9 mouse cellular contexts compared by ENCODE assay signal in genomic region chr2:32779131-32779530, GRCm38 (mm10). TPM values are rescaled to one million over a fixed set of nuclear protein-coding genes. Genes with fewer than 3 reads are reported as not detected.
DNase-seq lines count a peak whose midpoint lies in the region; ATAC-seq and TF ChIP-seq lines count a peak whose summit lies in the region.
"Had no signal": no experiment of that assay in that cellular context is flagged by ENCODE, and none has a peak within 500 bp of the region (broad histone marks: within the 10 kb centered on the region; RNA-seq: fewer than 3 reads in every experiment).

No protein-coding gene starts in this region.

- no peak overlapping the region for H3K27ac ChIP-seq in midbrain, embryonic 11.5 days (ENCODE audit: low read depth, low read length)
- no peak overlapping the region for H3K27ac ChIP-seq in midbrain, embryonic 16.5 days (ENCODE audit: low read length)
- no peak overlapping the region for H3K27ac ChIP-seq in embryonic facial prominence, embryonic 14.5 days (replicated peaks; ENCODE audit: low read depth, low read length)

- no peak overlapping the region for H3K9ac ChIP-seq in midbrain, embryonic 11.5 days (ENCODE audit: low read length)
- H3K9ac ChIP-seq in midbrain, embryonic 16.5 days (ENCODE audit: low read depth, low read length), result no peak overlapping the region
- H3K9ac ChIP-seq in embryonic facial prominence, embryonic 14.5 days (ENCODE audit: low read depth, low read length), result no peak overlapping the region

- no peak for TF ChIP-seq POLR2A in lung, adult 2 months (IDR thresholded peaks at IDR 0.05; ENCODE audit: borderline replicate concordance, extremely low read depth, low read depth, low read length)

- H3K4me3 ChIP-seq in midbrain, embryonic 11.5 days (ENCODE audit: low read depth, low read length), result no peak overlapping the region
- H3K4me3 ChIP-seq in midbrain, embryonic 16.5 days (ENCODE audit: low read depth, low read length), result no peak overlapping the region
- H3K4me3 ChIP-seq in embryonic facial prominence, embryonic 14.5 days (ENCODE audit: low read depth, low read length), result no peak overlapping the region
- H3K4me3 ChIP-seq in lung, adult 2 months (replicated peaks; ENCODE audit: extremely low read depth, low read depth, low read length), result no peak overlapping the region
- H3K4me3 ChIP-seq: myocyte had no signal

- 9% methylated on average over 8 of the region's 8 CpGs for WGBS in midbrain, embryonic 11.5 days
- WGBS in midbrain, embryonic 16.5 days, result 17% methylated on average over 8 of the region's 8 CpGs
- 22% methylated on average over 8 of the region's 8 CpGs for WGBS in embryonic facial prominence, embryonic 14.5 days
- 11% methylated on average over 8 of the region's 8 CpGs for WGBS in lung, adult 2 months

- H3K4me1 ChIP-seq in midbrain, embryonic 11.5 days (ENCODE audit: control insufficient read depth, insufficient read depth, low read length), result peaks cover 12% of the 10 kb centered on the region; the same call in 1 of the 2 replicates
- H3K4me1 ChIP-seq in midbrain, embryonic 16.5 days (ENCODE audit: control insufficient read depth, insufficient read depth, low read length), result peaks cover 14% of the 10 kb centered on the region
- H3K4me1 ChIP-seq in embryonic facial prominence, embryonic 14.5 days (ENCODE audit: control insufficient read depth, insufficient read depth, low read length), result peaks cover 8% of the 10 kb centered on the region
- H3K4me1 ChIP-seq in lung, adult 2 months (ENCODE audit: control insufficient read depth, insufficient read depth, low read length), result peaks cover 3% of the 10 kb centered on the region

- no peaks in the 10 kb centered on the region for H3K27me3 ChIP-seq in midbrain, embryonic 11.5 days (ENCODE audit: control insufficient read depth, insufficient read depth, low read length)
- H3K27me3 ChIP-seq in midbrain, embryonic 16.5 days (ENCODE audit: control insufficient read depth, insufficient read depth, low read depth, low read length), result no peaks in the 10 kb centered on the region
- no peaks in the 10 kb centered on the region for H3K27me3 ChIP-seq in embryonic facial prominence, embryonic 14.5 days (replicated peaks; ENCODE audit: control insufficient read depth, insufficient read depth, low read length)

- no peak for ATAC-seq in midbrain, embryonic 11.5 days (ENCODE audit: low FRiP score)
- no peak for ATAC-seq in midbrain, embryonic 16.5 days
- ATAC-seq in embryonic facial prominence, embryonic 14.5 days (ENCODE audit: low read depth), result no peak

- no peaks in the 10 kb centered on the region for H3K9me3 ChIP-seq in midbrain, embryonic 11.5 days (ENCODE audit: control insufficient read depth, low read length)
- H3K9me3 ChIP-seq in midbrain, embryonic 16.5 days (replicated peaks; ENCODE audit: control insufficient read depth, low read length, poor library complexity, severe bottlenecking), result no peaks in the 10 kb centered on the region
- no peaks in the 10 kb centered on the region for H3K9me3 ChIP-seq in embryonic facial prominence, embryonic 14.5 days (ENCODE audit: control insufficient read depth, low read length)

- DNase-seq in midbrain, embryonic 11.5 days (ENCODE audit: low spot score, missing footprints), result peak; percentile 90
- DNase-seq in adrenal gland, postnatal 25 days, result peak; percentile 65
- peak; percentile 44 for DNase-seq in embryonic facial prominence, embryonic 14.5 days (ENCODE audit: low spot score)
- DNase-seq in kidney, adult 9 months, result peak; percentile 55
- DNase-seq in lung, adult 2 months, result peak; percentile 66
- DNase-seq in skeletal muscle tissue, adult 2 months (ENCODE audit: low read depth, low spot score), result peak; percentile 52
- no peak for DNase-seq in MN1 (ENCODE audit: low spot score)

- no peaks in the 10 kb centered on the region for H3K36me3 ChIP-seq in midbrain, embryonic 11.5 days (ENCODE audit: control insufficient read depth, insufficient read depth, low read length)
- no peaks in the 10 kb centered on the region for H3K36me3 ChIP-seq in midbrain, embryonic 16.5 days (ENCODE audit: control insufficient read depth, insufficient read depth, low read length)
- H3K36me3 ChIP-seq in embryonic facial prominence, embryonic 14.5 days (ENCODE audit: control insufficient read depth, insufficient read depth, low read length), result no peaks in the 10 kb centered on the region; the same call in 1 of the 2 replicates

- H3K4me2 ChIP-seq in midbrain, embryonic 11.5 days, result no peak overlapping the region
- H3K4me2 ChIP-seq in midbrain, embryonic 16.5 days (ENCODE audit: low read length), result no peak overlapping the region
- H3K4me2 ChIP-seq in embryonic facial prominence, embryonic 14.5 days (ENCODE audit: low read depth, low read length), result no peak overlapping the region

- peak; percentile 94 for TF ChIP-seq CTCF in lung, adult 2 months (IDR thresholded peaks at IDR 0.05; ENCODE audit: insufficient read depth, low read length)

RNA-seq across cellular contexts. Expression of gene Ptrh1, which starts 3.5 kb away (rescaled TPM):
- 3.2 and 3.9 TPM in 2 replicates for polyA plus RNA-seq in midbrain, embryonic 11.5 days (2014; fragmentation: Nextera tagmentation; extraction: Ambion mirVana)
- polyA plus RNA-seq in midbrain, embryonic 16.5 days (2015; fragmentation: Nextera tagmentation; extraction: Ambion mirVana), result 4.9 and 5.0 TPM in 2 replicates
- 5.7 and 5.9 TPM in 2 replicates for total RNA-seq in adrenal gland, postnatal 25 days (2021)
- 5.2 and 5.8 TPM in 2 replicates for polyA plus RNA-seq in embryonic facial prominence, embryonic 14.5 days (2014; fragmentation: Nextera tagmentation; extraction: Ambion mirVana)
- polyA plus RNA-seq in lung, adult 2 months (2012; rRNA removed), result 5.6 and 10.7 TPM in 2 replicates

RNA-seq across cellular contexts. Expression of gene Ttc16, which starts 3.7 kb away (rescaled TPM):
- polyA plus RNA-seq in midbrain, embryonic 11.5 days (2014; fragmentation: Nextera tagmentation; extraction: Ambion mirVana), result 0.26 and 0.30 TPM in 2 replicates
- 0.68 and 0.80 TPM in 2 replicates for polyA plus RNA-seq in midbrain, embryonic 16.5 days (2015; fragmentation: Nextera tagmentation; extraction: Ambion mirVana)
- total RNA-seq in adrenal gland, postnatal 25 days (2021), result 0.15 and 0.24 TPM in 2 replicates
- polyA plus RNA-seq in embryonic facial prominence, embryonic 14.5 days (2014; fragmentation: Nextera tagmentation; extraction: Ambion mirVana), result 0.22 and 0.85 TPM in 2 replicates
- 9.7 and 12.0 TPM in 2 replicates for polyA plus RNA-seq in lung, adult 2 months (2012; rRNA removed)

RNA-seq across cellular contexts. Expression of gene Cfap157, which starts 5.1 kb away (rescaled TPM):
- 0.08 and 0.28 TPM in 2 replicates for polyA plus RNA-seq in midbrain, embryonic 11.5 days (2014; fragmentation: Nextera tagmentation; extraction: Ambion mirVana)
- 0.82 and 0.99 TPM in 2 replicates for polyA plus RNA-seq in midbrain, embryonic 16.5 days (2015; fragmentation: Nextera tagmentation; extraction: Ambion mirVana)
- not detected in 2 replicates for total RNA-seq in adrenal gland, postnatal 25 days (2021)
- 0.20 and 0.63 TPM in 2 replicates for polyA plus RNA-seq in embryonic facial prominence, embryonic 14.5 days (2014; fragmentation: Nextera tagmentation; extraction: Ambion mirVana)
- polyA plus RNA-seq in lung, adult 2 months (2012; rRNA removed), result 2.1 and 2.4 TPM in 2 replicates

RNA-seq across cellular contexts. Expression of gene Tor2a, which starts 22.1 kb away (rescaled TPM):
- 47.7 and 51.4 TPM in 2 replicates for polyA plus RNA-seq in midbrain, embryonic 11.5 days (2014; fragmentation: Nextera tagmentation; extraction: Ambion mirVana)
- 46.9 and 48.5 TPM in 2 replicates for polyA plus RNA-seq in midbrain, embryonic 16.5 days (2015; fragmentation: Nextera tagmentation; extraction: Ambion mirVana)
- total RNA-seq in adrenal gland, postnatal 25 days (2021), result 24.7 and 30.8 TPM in 2 replicates
- polyA plus RNA-seq in embryonic facial prominence, embryonic 14.5 days (2014; fragmentation: Nextera tagmentation; extraction: Ambion mirVana), result 64.5 and 73.2 TPM in 2 replicates
- polyA plus RNA-seq in lung, adult 2 months (2012; rRNA removed), result 65.3 and 67.8 TPM in 2 replicates

RNA-seq across cellular contexts. Expression of gene 6330409D20Rik, which starts 38.3 kb away (rescaled TPM):
- polyA plus RNA-seq in midbrain, embryonic 11.5 days (2014; fragmentation: Nextera tagmentation; extraction: Ambion mirVana), result 2.0 and 3.0 TPM in 2 replicates
- polyA plus RNA-seq in midbrain, embryonic 16.5 days (2015; fragmentation: Nextera tagmentation; extraction: Ambion mirVana), result 3.2 and 3.5 TPM in 2 replicates
- total RNA-seq in adrenal gland, postnatal 25 days (2021), result not detected in 2 replicates
- 0.33 and 0.45 TPM in 2 replicates for polyA plus RNA-seq in embryonic facial prominence, embryonic 14.5 days (2014; fragmentation: Nextera tagmentation; extraction: Ambion mirVana)
- 0.18 and 0.41 TPM in 2 replicates for polyA plus RNA-seq in lung, adult 2 months (2012; rRNA removed)
- polyA plus RNA-seq: myocyte had no signal
